Mouse (Mus musculus) embryonic facial prominence, embryonic 12.5 days (tissue): Measurements from ENCODE around the gene Gng7. TPM values are rescaled to one million over a fixed set of nuclear protein-coding genes. Genes with fewer than 3 reads are reported as not detected.
A peak's percentile ranks its signal among the peaks of the same experiment; 100 is the strongest.

Experiments
- ATAC-seq: fragments of 200-750 bp; cut with Nextera tagmentation; 2 replicates; pipeline ENCODE4 v1.8.0; 2017; ENCODE audit not compliant: insufficient number of reproducible peaks, insufficient read depth, low FRiP score, low TSS enrichment
- H3K27ac ChIP-seq: fragments of 300-500 bp; sonication (generic); 2 replicates; pipeline ENCODE4 v1.5.1; 2016; ENCODE audit warnings: mild to moderate bottlenecking
- H3K27me3 ChIP-seq: fragments of 300-500 bp; sonication (generic); 2 replicates; pipeline ENCODE4 v1.6.1; 2016; ENCODE audit warnings: mild to moderate bottlenecking, moderate library complexity
- H3K36me3 ChIP-seq: fragments of 300-500 bp; sonication (generic); 2 replicates; pipeline ENCODE4 v1.6.1; 2016; ENCODE audit warnings: mild to moderate bottlenecking
- H3K4me1 ChIP-seq: fragments of 300-500 bp; sonication (generic); 2 replicates; pipeline ENCODE4 v1.6.1; 2016
- H3K4me2 ChIP-seq: fragments of 300-500 bp; sonication (generic); replicated peaks from 2 replicates; pipeline ENCODE4 v1.6.1; 2016; ENCODE audit warnings: mild to moderate bottlenecking, moderate library complexity
- H3K4me3 ChIP-seq: fragments of 300-500 bp; sonication (generic); 2 replicates; pipeline ENCODE4 v1.5.1; 2016; ENCODE audit warnings: mild to moderate bottlenecking
- H3K9ac ChIP-seq: fragments of 300-500 bp; sonication (generic); 2 replicates; pipeline ENCODE4 v1.6.1; 2016; ENCODE audit warnings: mild to moderate bottlenecking, moderate library complexity
- H3K9me3 ChIP-seq: fragments of 300-500 bp; sonication (generic); 2 replicates; pipeline ENCODE4 v1.6.1; 2016; ENCODE audit warnings: mild to moderate bottlenecking, moderate library complexity
- WGBS: fragments of 180-500 bp; shearing (Covaris S2); methylation state at CpG from one replicate; pipeline ENCODE4 v1.1.7; 2016; 5-methylcytosine and 5-hydroxymethylcytosine counted together
- polyA plus RNA-seq: library from polyadenylated mRNA; unstranded; fragments of >200 nt; fragmentation: Nextera tagmentation; extraction: Ambion mirVana; gene quantifications from 2 replicates; pipeline ENCODE4 v1.2.1, GENCODE M21; 2016

The Gng7 gene
- polyA plus RNA-seq, 1 experiment from 2014 or later = 11.0 TPM

GRCm38 (mm10) chr10:80939671-80940070 is 75.1 kb downstream of the Gng7 start:
- peak overlapping the region; percentile 39 for H3K4me3 ChIP-seq
- H3K4me1 ChIP-seq = peaks cover 61% of the 10 kb centered on the region
- H3K4me2 ChIP-seq = peak overlapping the region; percentile 65
- ATAC-seq = no peak
- no peaks in the 10 kb centered on the region for H3K9me3 ChIP-seq
- peak overlapping the region; percentile 34 for H3K9ac ChIP-seq
- H3K27ac ChIP-seq = peak overlapping the region; percentile 90
- peaks cover 9% of the 10 kb centered on the region for H3K27me3 ChIP-seq
- H3K36me3 ChIP-seq = no peaks in the 10 kb centered on the region
- WGBS = 2% methylated on average over 28 of the region's 28 CpGs

DNA sequence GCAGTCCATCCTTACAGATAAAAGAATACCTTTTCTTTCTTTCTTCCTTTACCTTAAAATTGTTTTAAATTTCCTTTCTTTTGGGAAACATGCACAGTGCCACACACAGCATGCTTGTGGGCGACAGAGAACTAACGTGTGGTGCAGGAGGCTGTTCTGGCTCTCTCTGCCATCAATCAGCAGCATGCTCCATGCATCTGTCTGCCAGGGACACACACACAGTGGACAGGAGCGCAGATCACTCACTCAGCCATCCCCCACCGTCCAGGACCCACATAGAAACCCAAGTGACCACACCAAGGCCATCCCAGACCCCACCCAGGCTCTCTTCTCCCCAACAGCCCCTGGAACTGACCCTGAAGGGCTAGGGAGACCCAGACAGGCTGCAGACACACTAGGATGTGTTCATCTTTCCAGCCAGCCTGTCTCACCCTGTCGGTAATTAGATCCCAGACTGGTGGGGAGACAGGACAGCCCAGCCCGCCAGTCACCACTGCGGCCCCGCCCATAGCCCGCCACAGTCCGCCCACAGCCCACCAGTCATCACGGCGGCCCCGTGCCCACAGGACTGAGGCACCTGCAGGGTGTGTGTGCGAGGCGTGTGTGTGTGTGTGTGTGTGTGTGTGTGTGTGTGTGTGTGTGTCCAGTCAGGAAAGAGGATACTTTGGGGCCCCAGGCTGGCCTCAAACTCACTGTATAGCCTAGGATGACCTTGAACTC is 75.8 kb downstream of the Gng7 start:
- peak overlapping the region; percentile 39 for H3K4me3 ChIP-seq
- H3K9me3 ChIP-seq = no peaks in the 10 kb centered on the region
- peaks cover 16% of the 10 kb centered on the region for H3K27me3 ChIP-seq
- H3K36me3 ChIP-seq = no peaks in the 10 kb centered on the region
- peaks cover 68% of the 10 kb centered on the region for H3K4me1 ChIP-seq
- ATAC-seq = peak; percentile 58
- H3K27ac ChIP-seq = peak overlapping the region; percentile 90
- peak overlapping the region; percentile 65 for H3K4me2 ChIP-seq
- peak overlapping the region; percentile 41 for H3K9ac ChIP-seq
- 7% methylated on average over 14 of the region's 15 CpGs for WGBS

DNA sequence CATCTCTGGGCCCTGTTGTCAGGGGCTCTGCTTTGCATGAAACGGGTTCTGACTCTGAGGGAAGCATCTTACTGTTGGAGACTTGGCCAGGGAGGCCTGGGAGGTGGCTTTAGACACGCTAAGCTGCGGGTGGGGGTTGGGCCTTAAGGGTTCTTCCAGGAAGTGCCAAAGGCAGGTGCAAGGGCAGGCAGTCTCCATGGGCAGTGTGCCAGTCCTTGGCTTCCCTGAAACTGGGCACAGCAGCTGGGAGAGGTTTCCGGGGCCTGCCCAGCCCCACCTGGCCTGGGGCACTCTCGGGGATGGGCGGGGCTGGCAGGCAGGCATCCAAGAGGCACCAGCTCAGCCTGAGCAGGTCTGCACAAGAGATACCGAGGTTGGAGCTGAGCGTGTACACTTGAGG is 77.1 kb downstream of the Gng7 start:
- no peak for ATAC-seq
- H3K36me3 ChIP-seq = no peaks in the 10 kb centered on the region

DNA sequence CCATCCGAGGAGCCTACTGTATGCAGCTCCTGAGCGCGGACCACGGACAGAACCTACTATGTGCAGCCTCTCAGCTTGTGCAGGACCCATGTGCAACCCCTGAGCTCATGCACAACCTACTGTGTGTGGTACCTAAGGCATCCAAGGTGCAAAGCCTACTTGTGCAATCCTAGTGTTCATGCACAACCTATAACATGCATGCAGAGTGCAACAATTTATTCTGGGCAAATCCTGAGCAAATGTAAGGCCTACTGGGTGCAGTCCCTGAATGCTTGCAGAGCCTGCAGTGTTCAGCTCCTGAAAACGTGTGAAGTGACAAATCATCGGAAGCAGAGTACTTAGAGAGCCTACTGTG is 78.0 kb downstream of the Gng7 start:
- no peaks in the 10 kb centered on the region for H3K36me3 ChIP-seq
- WGBS = 16% methylated on average over 6 of the region's 6 CpGs
- no peak; the same call in 1 of the 2 replicates for ATAC-seq
- peak overlapping the region; percentile 60 for H3K4me2 ChIP-seq
- peaks cover 37% of the 10 kb centered on the region for H3K27me3 ChIP-seq
- H3K4me3 ChIP-seq = peak overlapping the region; percentile 34; the same call in 1 of the 2 replicates
- H3K27ac ChIP-seq = peak overlapping the region; percentile 90
- no peaks in the 10 kb centered on the region for H3K9me3 ChIP-seq
- peak overlapping the region; percentile 57 for H3K9ac ChIP-seq
- H3K4me1 ChIP-seq = peaks cover 90% of the 10 kb centered on the region

More for the DNA sequence above, 77.1 kb downstream of the Gng7 start:
- H3K4me1 ChIP-seq = peaks cover 81% of the 10 kb centered on the region
- H3K4me2 ChIP-seq = 0 out of 2 replicates have a peak overlapping the region, but pooled peaks have one; percentile 1
- H3K9me3 ChIP-seq = no peaks in the 10 kb centered on the region
- no peak overlapping the region for H3K4me3 ChIP-seq
- H3K9ac ChIP-seq = no peak overlapping the region
- peaks cover 29% of the 10 kb centered on the region for H3K27me3 ChIP-seq
- peak overlapping the region; percentile 90 for H3K27ac ChIP-seq
- WGBS = 29% methylated on average over 8 of the region's 8 CpGs

DNA sequence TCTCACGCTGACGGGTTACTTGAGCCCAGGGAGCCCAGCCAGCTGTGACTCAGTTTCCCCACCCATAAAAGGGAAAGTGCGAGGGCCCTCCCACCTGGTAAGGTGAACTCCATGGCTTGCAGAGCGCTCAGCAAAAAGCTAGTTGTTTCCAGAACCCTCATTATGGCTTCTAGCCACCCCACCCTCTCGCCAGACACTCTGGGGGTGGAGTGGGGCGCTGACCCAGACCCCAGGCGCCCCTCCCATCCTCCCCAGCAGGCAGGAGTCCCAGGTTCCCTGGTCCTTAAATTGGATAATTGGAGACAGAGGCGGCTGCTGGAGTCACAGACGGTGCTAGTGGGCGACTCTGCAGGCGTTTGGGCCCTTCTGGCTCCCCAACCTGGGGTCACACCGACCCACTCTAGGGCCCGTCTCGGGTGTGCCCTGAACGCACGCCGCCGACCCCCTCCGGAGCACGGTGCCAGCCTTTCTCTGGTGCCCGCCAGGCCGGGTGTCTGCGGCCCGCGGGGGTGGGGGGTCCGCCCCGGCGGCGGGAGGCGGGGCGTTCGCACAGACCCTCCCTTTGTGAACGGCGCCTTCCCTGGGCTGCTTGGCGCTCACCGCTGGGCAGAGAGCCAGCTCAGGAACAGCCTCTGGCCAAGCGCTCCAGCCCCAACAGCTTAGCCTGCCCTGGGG is 78.5 kb downstream of the Gng7 start:
- WGBS = under 1% methylated on average over 37 of the region's 37 CpGs

GRCm38 (mm10) chr10:80935698-80936097 is 79.0 kb downstream of the Gng7 start:
- Histone ChIP-seq H3K4me1 (peaks cover 95% of the 10 kb centered on the region), H3K27me3 (peaks cover 48% of the 10 kb centered on the region), H3K9me3 (no peaks in the 10 kb centered on the region), H3K9ac (peak overlapping the region; percentile 57; the same call in 1 of the 2 replicates), H3K27ac (peak overlapping the region; percentile 90), H3K4me2 (peak overlapping the region; percentile 60), H3K36me3 (no peaks in the 10 kb centered on the region), H3K4me3 (peak overlapping the region; percentile 34)
- no peak; the same call in 1 of the 2 replicates for ATAC-seq
- 2% methylated on average over 17 of the region's 17 CpGs for WGBS

More for the DNA sequence above, 78.5 kb downstream of the Gng7 start:
- H3K9ac ChIP-seq = peak overlapping the region; percentile 57
- H3K27ac ChIP-seq = peak overlapping the region; percentile 90
- ATAC-seq = peak; percentile 49; the same call in 1 of the 2 replicates
- peak overlapping the region; percentile 60 for H3K4me2 ChIP-seq
- H3K27me3 ChIP-seq = peaks cover 42% of the 10 kb centered on the region
- peaks cover 95% of the 10 kb centered on the region for H3K4me1 ChIP-seq
- H3K4me3 ChIP-seq = peak overlapping the region; percentile 34
- no peaks in the 10 kb centered on the region for H3K9me3 ChIP-seq
- no peaks in the 10 kb centered on the region for H3K36me3 ChIP-seq

- Histone ChIP-seq H3K27me3 (peaks cover 49% of the 10 kb centered on the region), H3K4me2 (peak overlapping the region; percentile 60)
Measured at GRCm38 (mm10) chr10:80935241-80935640, 79.5 kb downstream of the Gng7 start.

GRCm38 (mm10) chr10:80934136-80934985 is 80.4 kb downstream of the Gng7 start:
- WGBS = 37% methylated on average over 14 of the region's 14 CpGs

More at GRCm38 (mm10) chr10:80935241-80935640, 79.5 kb downstream of the Gng7 start:
- H3K4me1 ChIP-seq = peaks cover 95% of the 10 kb centered on the region
- no peaks in the 10 kb centered on the region for H3K9me3 ChIP-seq
- WGBS = 6% methylated on average over 3 of the region's 3 CpGs
- 0 out of 2 replicates have a peak overlapping the region, but pooled peaks have one; percentile 57 for H3K9ac ChIP-seq
- H3K4me3 ChIP-seq = no peak overlapping the region
- H3K36me3 ChIP-seq = no peaks in the 10 kb centered on the region
- peak overlapping the region; percentile 90 for H3K27ac ChIP-seq
- no peak for ATAC-seq

GRCm38 (mm10) chr10:80933421-80933979 is 81.2 kb downstream of the Gng7 start:
- H3K4me2 ChIP-seq = peak overlapping the region; percentile 84
- H3K9ac ChIP-seq = no peak overlapping the region
- H3K27ac ChIP-seq = no peak overlapping the region
- peak overlapping the region; percentile 59 for H3K4me3 ChIP-seq
- peaks cover 49% of the 10 kb centered on the region for H3K27me3 ChIP-seq
- H3K4me1 ChIP-seq = peaks cover 85% of the 10 kb centered on the region
- H3K9me3 ChIP-seq = no peaks in the 10 kb centered on the region
- WGBS = 2% methylated on average over 21 of the region's 21 CpGs
- H3K36me3 ChIP-seq = no peaks in the 10 kb centered on the region
- no peak for ATAC-seq

More at GRCm38 (mm10) chr10:80934136-80934985, 80.4 kb downstream of the Gng7 start:
- no peak for ATAC-seq
- H3K9ac ChIP-seq = no peak overlapping the region
- peaks cover 49% of the 10 kb centered on the region for H3K27me3 ChIP-seq
- H3K4me3 ChIP-seq = 0 out of 2 replicates have a peak overlapping the region, but pooled peaks have one; percentile 59
- H3K36me3 ChIP-seq = no peaks in the 10 kb centered on the region
- H3K27ac ChIP-seq = no peak overlapping the region
- H3K9me3 ChIP-seq = no peaks in the 10 kb centered on the region
- peaks cover 88% of the 10 kb centered on the region for H3K4me1 ChIP-seq
- 0 out of 2 replicates have a peak overlapping the region, but pooled peaks have one; percentile 84 for H3K4me2 ChIP-seq

DNA sequence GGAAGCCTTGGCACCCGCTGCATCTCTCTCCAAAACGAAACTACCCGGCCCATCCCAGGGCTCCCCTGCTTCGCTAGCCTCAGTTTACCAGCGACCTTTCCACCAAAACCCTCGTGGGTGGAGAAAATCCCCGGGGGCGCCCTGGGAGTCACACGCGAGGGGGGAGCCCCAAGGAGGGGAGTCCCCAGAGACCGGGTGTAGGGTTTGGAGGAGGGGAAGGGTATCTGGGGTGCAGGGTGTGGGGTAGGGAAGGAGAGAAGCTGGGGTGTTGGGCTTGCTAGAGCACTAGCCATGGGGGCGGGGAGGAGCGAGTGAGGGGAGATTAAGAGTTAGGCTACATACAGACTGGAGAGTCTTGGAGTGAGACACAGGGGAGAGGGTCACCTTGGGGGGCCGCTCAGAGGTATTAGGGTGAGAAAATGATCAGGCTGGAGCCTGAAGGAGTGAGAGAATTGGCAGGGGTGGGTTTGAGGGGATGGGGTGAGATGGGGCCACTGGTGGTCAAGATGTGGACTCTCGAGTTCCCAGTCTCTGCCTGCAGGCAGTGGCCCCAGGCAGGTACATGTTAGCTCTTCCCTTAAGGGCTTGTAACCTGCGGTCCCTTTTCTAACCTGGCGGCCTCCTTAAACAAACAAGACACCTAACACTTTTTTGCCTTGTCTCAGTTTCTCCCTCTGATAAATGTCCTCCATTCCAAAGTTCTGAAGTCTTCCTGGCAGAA is 81.9 kb downstream of the Gng7 start:
- Histone ChIP-seq H3K27ac (no peak overlapping the region), H3K4me2 (peak overlapping the region; percentile 84), H3K9ac (peak overlapping the region; percentile 10; the same call in 1 of the 2 replicates), H3K9me3 (no peaks in the 10 kb centered on the region), H3K4me1 (peaks cover 78% of the 10 kb centered on the region), H3K27me3 (peaks cover 49% of the 10 kb centered on the region), H3K36me3 (no peaks in the 10 kb centered on the region), H3K4me3 (peak overlapping the region; percentile 59)
- ATAC-seq = no peak
- WGBS = 2% methylated on average over 17 of the region's 17 CpGs
